Mouse (Mus musculus): ENCODE results near the gene Rtn4rl1.
"Not testable (repeated sequence)": the region's sequence is repeated elsewhere in the genome, so short reads cannot be mapped to it uniquely, and the experiment has no call there.

Gene Rtn4rl1

GRCm38 (mm10) chr11:75280435-75281001 is 86.9 kb downstream of the Rtn4rl1 start:
- no peak for DNase-seq

GRCm38 (mm10) chr11:75281380-75282256 is 88.0 kb downstream of the Rtn4rl1 start:
- no peak for DNase-seq

- no peak for DNase-seq
Observed at GRCm38 (mm10) chr11:75282496-75283120, 89.0 kb downstream of the Rtn4rl1 start.

- not testable (repeated sequence) for DNase-seq
Observed at GRCm38 (mm10) chr11:75283784-75284183, 90.2 kb downstream of the Rtn4rl1 start.

- DNase-seq, result no peak
Observed at GRCm38 (mm10) chr11:75285893-75286467, 92.4 kb downstream of the Rtn4rl1 start.

GRCm38 (mm10) chr11:75286868-75287267 is 93.3 kb downstream of the Rtn4rl1 start:
- DNase-seq, result no peak

- no peak for DNase-seq
Observed at GRCm38 (mm10) chr11:75287940-75288339, 94.4 kb downstream of the Rtn4rl1 start.

GRCm38 (mm10) chr11:75288517-75288916 is 94.9 kb downstream of the Rtn4rl1 start:
- no peak for DNase-seq

GRCm38 (mm10) chr11:75289120-75289519 is 95.5 kb downstream of the Rtn4rl1 start:
- no peak for DNase-seq

GRCm38 (mm10) chr11:75290566-75291271 is 97.1 kb downstream of the Rtn4rl1 start:
- peak; percentile 95 for DNase-seq

GRCm38 (mm10) chr11:75291389-75292215 is 98.0 kb downstream of the Rtn4rl1 start:
- no peak for DNase-seq

GRCm38 (mm10) chr11:75292281-75292680 is 98.7 kb downstream of the Rtn4rl1 start:
- no peak for DNase-seq

- DNase-seq, result no peak
Observed at GRCm38 (mm10) chr11:75293852-75294361, 100.3 kb downstream of the Rtn4rl1 start.

- DNase-seq, result no peak
Observed at GRCm38 (mm10) chr11:75294862-75295261, 101.3 kb downstream of the Rtn4rl1 start.

GRCm38 (mm10) chr11:75295534-75295933 is 102.0 kb downstream of the Rtn4rl1 start:
- not testable (repeated sequence) for DNase-seq

GRCm38 (mm10) chr11:75296406-75297005 is 102.9 kb downstream of the Rtn4rl1 start:
- no peak for DNase-seq

- DNase-seq, result no peak
Observed at GRCm38 (mm10) chr11:75297631-75298030, 104.0 kb downstream of the Rtn4rl1 start.

GRCm38 (mm10) chr11:75298491-75298890 is 104.9 kb downstream of the Rtn4rl1 start:
- no peak for DNase-seq

- no peak for DNase-seq
Observed at GRCm38 (mm10) chr11:75299786-75300185, 106.2 kb downstream of the Rtn4rl1 start.

GRCm38 (mm10) chr11:75300954-75301353 is 107.4 kb downstream of the Rtn4rl1 start:
- DNase-seq, result no peak

- no peak for DNase-seq
Observed at GRCm38 (mm10) chr11:75304797-75305196, 111.2 kb downstream of the Rtn4rl1 start.
